13 mouse cellular contexts compared by ENCODE assay signal in genomic region chr2:28836181-28836940, GRCm38 (mm10). TPM values are rescaled to one million over a fixed set of nuclear protein-coding genes. Genes with fewer than 3 reads are reported as not detected.
DNase-seq lines count a peak whose midpoint lies in the region; ATAC-seq and TF ChIP-seq lines count a peak whose summit lies in the region.
"Had no signal": no experiment of that assay in that cellular context is flagged by ENCODE, and none has a peak within 500 bp of the region (broad histone marks: within the 10 kb centered on the region; RNA-seq: fewer than 3 reads in every experiment).

No protein-coding gene starts in this region.

- peaks cover 93% of the 10 kb centered on the region for H3K79me2 ChIP-seq in myocyte (ENCODE audit: control insufficient read depth, insufficient read depth)

- peaks cover 36% of the 10 kb centered on the region for H3K36me3 ChIP-seq in heart, embryonic 13.5 days
- peaks cover 21% of the 10 kb centered on the region for H3K36me3 ChIP-seq in heart, embryonic 11.5 days (ENCODE audit: control insufficient read depth, insufficient read depth, low read length)
- H3K36me3 ChIP-seq in myocyte (ENCODE audit: control insufficient read depth, insufficient read depth) = peaks cover 19% of the 10 kb centered on the region

- H3K27me3 ChIP-seq in heart, embryonic 13.5 days (replicated peaks) = no peaks in the 10 kb centered on the region
- no peaks in the 10 kb centered on the region for H3K27me3 ChIP-seq in heart, embryonic 11.5 days (ENCODE audit: control insufficient read depth, insufficient read depth, low read length)
- no peaks in the 10 kb centered on the region for H3K27me3 ChIP-seq in myocyte (ENCODE audit: control insufficient read depth, insufficient read depth, insufficient read length)
- H3K27me3 ChIP-seq: limb, embryonic 12.5 days; megakaryocyte, embryonic 14.5 days had no signal

- H3K9ac ChIP-seq in heart, embryonic 13.5 days = peak overlapping the region; percentile 11; the same call in 1 of the 2 replicates
- no peak overlapping the region for H3K9ac ChIP-seq in heart, embryonic 11.5 days (ENCODE audit: low read depth, low read length)
- H3K9ac ChIP-seq: limb, embryonic 12.5 days had no signal

- WGBS in heart, embryonic 13.5 days = 35% methylated on average over 3 of the region's 3 CpGs
- WGBS in heart, embryonic 11.5 days (ENCODE audit: insufficient replicate concordance) = 57% methylated on average over 3 of the region's 3 CpGs

- H3K4me1 ChIP-seq in heart, embryonic 13.5 days = peaks cover 42% of the 10 kb centered on the region
- H3K4me1 ChIP-seq in heart, embryonic 11.5 days (ENCODE audit: control insufficient read depth, insufficient read depth, low read length) = peaks cover 17% of the 10 kb centered on the region

- TF ChIP-seq POLR2A in myocyte (IDR thresholded peaks at IDR 0.05; ENCODE audit: insufficient read length, low read depth) = no peak

- H3K4me3 ChIP-seq in heart, embryonic 13.5 days = no peak overlapping the region
- H3K4me3 ChIP-seq in heart, embryonic 11.5 days (ENCODE audit: low read depth, low read length) = no peak overlapping the region
- no peak overlapping the region for H3K4me3 ChIP-seq in myocyte
- H3K4me3 ChIP-seq: hindbrain, embryonic 10.5 days; limb, embryonic 12.5 days; megakaryocyte, embryonic 14.5 days had no signal

- peak overlapping the region; percentile 54 for H3K27ac ChIP-seq in heart, embryonic 13.5 days (replicated peaks)
- H3K27ac ChIP-seq in heart, embryonic 11.5 days (ENCODE audit: low read depth, low read length) = no peak overlapping the region
- H3K27ac ChIP-seq: hindbrain, embryonic 10.5 days; limb, embryonic 12.5 days had no signal

- H3K4me2 ChIP-seq in heart, embryonic 13.5 days = peak overlapping the region; percentile 18
- H3K4me2 ChIP-seq in heart, embryonic 11.5 days = no peak overlapping the region
- H3K4me2 ChIP-seq in myocyte (ENCODE audit: low read depth) = peak overlapping the region; percentile 91
- H3K4me2 ChIP-seq: limb, embryonic 12.5 days had no signal

- H3ac ChIP-seq in myocyte (ENCODE audit: control insufficient read depth, insufficient read length) = no peak overlapping the region

- DNase-seq in layer of hippocampus, adult 11-12 months (ENCODE audit: low spot score) = peak; percentile 47
- DNase-seq in layer of hippocampus, adult 9-10 months (ENCODE audit: low spot score) = no peak
- DNase-seq in right cerebral cortex, adult 2 months (ENCODE audit: low spot score in 2 of 2) = peak; percentile 13 to 14
- no peak for DNase-seq in right cerebral cortex, adult 18-20 months
- no peak for DNase-seq in testis, postnatal 14 days (ENCODE audit: low spot score)
- DNase-seq: kidney, adult 9 months; thymus, postnatal 36 days had no signal

- no peaks in the 10 kb centered on the region for H3K9me3 ChIP-seq in heart, embryonic 13.5 days
- no peaks in the 10 kb centered on the region for H3K9me3 ChIP-seq in heart, embryonic 11.5 days (replicated peaks; ENCODE audit: control insufficient read depth, low read length)
- H3K9me3 ChIP-seq: hindbrain, embryonic 10.5 days; limb, embryonic 12.5 days; megakaryocyte, embryonic 14.5 days had no signal

- no peak for ATAC-seq in heart, embryonic 13.5 days (ENCODE audit: extremely low read depth, insufficient number of reproducible peaks, low FRiP score, low TSS enrichment)
- ATAC-seq in heart, embryonic 11.5 days (replicated peaks; ENCODE audit: insufficient number of reproducible peaks, low FRiP score, low TSS enrichment) = no peak

TF ChIP-seq in myocyte, 11 proteins besides CTCF, POLR2A, EP300 and RAD21:
- no peak for TF ChIP-seq CEBPB (IDR thresholded peaks at IDR 0.05; ENCODE audit: insufficient read depth, poor library complexity, severe bottlenecking)
- TF ChIP-seq MYOD1 (IDR thresholded peaks at IDR 0.05; ENCODE audit: control insufficient read depth in 1 of 3, insufficient read length in 2 of 3, low read depth in 2 of 3) = peak in 1 of 3 experiments; percentile 57
- TF ChIP-seq MYOG (IDR thresholded peaks at IDR 0.05; ENCODE audit: control insufficient read depth in 1 of 3, insufficient read depth in 1 of 3, insufficient read length in 2 of 3, low read depth in 2 of 3) = peak in 1 of 3 experiments; percentile 41

RNA-seq across cellular contexts. Expression of gene Gtf3c4, which starts 3.8 kb away (rescaled TPM):
- polyA plus RNA-seq in heart, embryonic 13.5 days (2015; fragmentation: Nextera tagmentation; extraction: Ambion mirVana) = 6.7 and 8.0 TPM in 2 replicates
- 13.7 and 13.9 TPM in 2 replicates for polyA plus RNA-seq in heart, embryonic 11.5 days (2014; fragmentation: Nextera tagmentation; extraction: Ambion mirVana)
- polyA plus RNA-seq in myocyte (2012; fragmentation: generic; extraction: Trizol) = 26.9 TPM

RNA-seq across cellular contexts. Expression of gene Ddx31, which starts 3.8 kb away (rescaled TPM):
- polyA plus RNA-seq in heart, embryonic 13.5 days (2015; fragmentation: Nextera tagmentation; extraction: Ambion mirVana) = 7.7 and 7.8 TPM in 2 replicates
- polyA plus RNA-seq in heart, embryonic 11.5 days (2014; fragmentation: Nextera tagmentation; extraction: Ambion mirVana) = 9.1 and 9.4 TPM in 2 replicates
- 6.4 TPM for polyA plus RNA-seq in myocyte (2012; fragmentation: generic; extraction: Trizol)

Comparison
In these comparisons a context has a peak if more than half of its experiments do, and no peak if none do; other contexts are left out.
1. DNase-seq: peak in layer of hippocampus, adult 11-12 months (single experiment) and right cerebral cortex, adult 2 months (2 of 2); none in layer of hippocampus, adult 9-10 months (single experiment), right cerebral cortex, adult 18-20 months (single experiment) and testis, postnatal 14 days (single experiment).